Mouse (Mus musculus): ENCODE results near the gene Slc37a1. TPM values are rescaled to one million over a fixed set of nuclear protein-coding genes. Genes with fewer than 3 reads are reported as not detected.

The Slc37a1 gene
- polyA plus RNA-seq, 1 experiment from 2014 or later, result 4.6 TPM

DNA sequence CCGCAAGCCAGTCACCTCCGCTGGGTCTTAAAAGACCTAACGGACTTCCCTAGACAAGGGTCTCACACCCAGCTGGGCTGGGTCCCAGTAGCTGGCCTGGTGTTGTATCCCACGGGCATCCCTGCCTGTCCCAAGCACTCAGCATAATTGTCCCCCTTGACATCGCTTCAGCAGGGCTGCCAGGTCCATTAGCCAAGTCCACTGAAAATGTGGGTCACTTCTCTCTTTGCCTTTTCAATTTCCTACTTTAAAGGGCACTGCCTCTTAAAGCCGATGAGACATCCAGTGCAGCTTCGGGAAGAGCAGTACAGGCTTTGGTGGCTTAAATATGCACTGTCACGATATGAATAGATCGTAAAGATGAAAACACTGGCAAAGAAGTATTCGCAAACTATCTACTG, 91.8 kb downstream of the Slc37a1 start:
- WGBS (ENCODE audit: insufficient replicate concordance), result 75% methylated on average over 10 of the region's 10 CpGs
- Histone ChIP-seq H3K4me3 (ENCODE audit: low read depth, low read length) (no peak overlapping the region; the same call in 1 of the 2 replicates), H3K4me2 (no peak overlapping the region), H3K9me3 (replicated peaks; ENCODE audit: control insufficient read depth, low read length) (no peaks in the 10 kb centered on the region), H3K27ac (ENCODE audit: low read depth, low read length) (no peak overlapping the region), H3K27me3 (ENCODE audit: control insufficient read depth, insufficient read depth, low read length) (no peaks in the 10 kb centered on the region), H3K4me1 (ENCODE audit: control insufficient read depth, insufficient read depth, low read length) (no peaks in the 10 kb centered on the region), H3K36me3 (ENCODE audit: control insufficient read depth, insufficient read depth, low read length) (no peaks in the 10 kb centered on the region), H3K9ac (ENCODE audit: low read depth, low read length) (no peak overlapping the region)
- no peak for ATAC-seq (replicated peaks; ENCODE audit: insufficient number of reproducible peaks, low FRiP score, low TSS enrichment)

DNA sequence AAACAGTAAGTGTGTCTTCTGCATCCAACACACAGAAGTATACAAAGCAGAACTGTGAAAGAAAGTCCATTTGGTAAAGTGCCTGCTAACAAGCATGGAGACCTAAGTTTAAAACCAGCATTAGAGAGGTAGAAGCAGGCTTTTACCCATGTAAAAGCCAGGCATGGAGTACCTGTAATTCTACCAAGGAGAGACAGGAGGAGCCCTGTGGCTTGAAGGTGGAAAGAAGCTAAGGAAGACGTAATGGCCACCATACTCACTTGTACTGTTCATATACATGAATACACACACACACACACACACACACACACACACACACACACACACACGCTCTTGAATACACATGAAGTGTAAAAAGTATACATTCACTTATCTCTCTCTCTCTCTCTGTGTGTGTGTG, 92.5 kb downstream of the Slc37a1 start:
- no peak for ATAC-seq (replicated peaks; ENCODE audit: insufficient number of reproducible peaks, low FRiP score, low TSS enrichment)
- Histone ChIP-seq H3K4me3 (ENCODE audit: low read depth, low read length) (no peak overlapping the region), H3K27me3 (ENCODE audit: control insufficient read depth, insufficient read depth, low read length) (no peaks in the 10 kb centered on the region), H3K9ac (ENCODE audit: low read depth, low read length) (no peak overlapping the region), H3K4me1 (ENCODE audit: control insufficient read depth, insufficient read depth, low read length) (no peaks in the 10 kb centered on the region), H3K4me2 (no peak overlapping the region), H3K9me3 (replicated peaks; ENCODE audit: control insufficient read depth, low read length) (no peaks in the 10 kb centered on the region), H3K36me3 (ENCODE audit: control insufficient read depth, insufficient read depth, low read length) (no peaks in the 10 kb centered on the region), H3K27ac (ENCODE audit: low read depth, low read length) (no peak overlapping the region)
- WGBS (ENCODE audit: insufficient replicate concordance), result 65% methylated on average over 2 of the region's 2 CpGs

DNA sequence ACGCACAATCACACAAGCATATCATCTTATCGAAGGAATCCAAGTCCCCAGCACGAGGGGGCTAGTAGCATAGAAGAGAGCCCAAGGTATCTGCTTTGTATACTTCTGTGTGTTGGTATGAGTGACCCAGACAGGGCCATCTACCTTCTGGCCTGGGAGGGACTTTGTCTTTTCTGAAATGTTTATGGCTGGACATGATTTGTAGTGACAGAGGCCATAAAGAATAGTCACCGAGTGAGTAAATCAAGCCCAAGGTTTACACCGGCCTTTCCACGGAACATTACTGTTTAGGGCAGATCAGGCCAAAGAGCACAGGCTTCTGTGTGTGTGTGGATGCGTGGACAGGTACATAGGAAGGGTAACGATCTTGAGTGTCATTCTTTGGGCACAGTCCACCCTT, 93.3 kb downstream of the Slc37a1 start:
- ATAC-seq (replicated peaks; ENCODE audit: insufficient number of reproducible peaks, low FRiP score, low TSS enrichment), result no peak
- no peak overlapping the region for H3K27ac ChIP-seq (ENCODE audit: low read depth, low read length)
- WGBS (ENCODE audit: insufficient replicate concordance), result 79% methylated on average over 8 of the region's 8 CpGs
- H3K9me3 ChIP-seq (replicated peaks; ENCODE audit: control insufficient read depth, low read length), result no peaks in the 10 kb centered on the region
- H3K4me3 ChIP-seq (ENCODE audit: low read depth, low read length), result no peak overlapping the region
- H3K9ac ChIP-seq (ENCODE audit: low read depth, low read length), result no peak overlapping the region
- H3K36me3 ChIP-seq (ENCODE audit: control insufficient read depth, insufficient read depth, low read length), result no peaks in the 10 kb centered on the region
- no peak overlapping the region for H3K4me2 ChIP-seq
- H3K27me3 ChIP-seq (ENCODE audit: control insufficient read depth, insufficient read depth, low read length), result no peaks in the 10 kb centered on the region
- H3K4me1 ChIP-seq (ENCODE audit: control insufficient read depth, insufficient read depth, low read length), result peaks cover 5% of the 10 kb centered on the region

DNA sequence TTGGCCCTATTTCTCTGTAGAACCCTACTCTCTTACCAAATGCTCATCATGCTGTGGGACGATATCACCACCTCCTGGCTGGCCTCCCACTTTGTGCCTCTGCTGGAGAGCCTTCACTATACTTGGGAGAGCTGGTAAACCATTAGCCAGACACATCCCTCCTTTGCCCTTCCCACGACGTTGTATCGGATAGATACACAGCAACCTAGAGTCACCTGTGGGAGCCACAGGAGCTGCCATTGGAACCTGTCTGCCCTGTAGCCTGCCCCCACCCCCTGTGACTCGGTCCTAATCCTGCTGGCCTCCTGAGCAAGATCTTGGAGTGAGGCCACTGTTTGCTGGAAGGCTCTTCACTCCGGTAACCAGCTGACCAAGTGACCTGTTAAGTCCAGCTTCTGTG, 96.7 kb downstream of the Slc37a1 start:
- ATAC-seq (replicated peaks; ENCODE audit: insufficient number of reproducible peaks, low FRiP score, low TSS enrichment), result no peak
- H3K4me2 ChIP-seq, result no peak overlapping the region
- 78% methylated on average over 6 of the region's 6 CpGs for WGBS (ENCODE audit: insufficient replicate concordance)

DNA sequence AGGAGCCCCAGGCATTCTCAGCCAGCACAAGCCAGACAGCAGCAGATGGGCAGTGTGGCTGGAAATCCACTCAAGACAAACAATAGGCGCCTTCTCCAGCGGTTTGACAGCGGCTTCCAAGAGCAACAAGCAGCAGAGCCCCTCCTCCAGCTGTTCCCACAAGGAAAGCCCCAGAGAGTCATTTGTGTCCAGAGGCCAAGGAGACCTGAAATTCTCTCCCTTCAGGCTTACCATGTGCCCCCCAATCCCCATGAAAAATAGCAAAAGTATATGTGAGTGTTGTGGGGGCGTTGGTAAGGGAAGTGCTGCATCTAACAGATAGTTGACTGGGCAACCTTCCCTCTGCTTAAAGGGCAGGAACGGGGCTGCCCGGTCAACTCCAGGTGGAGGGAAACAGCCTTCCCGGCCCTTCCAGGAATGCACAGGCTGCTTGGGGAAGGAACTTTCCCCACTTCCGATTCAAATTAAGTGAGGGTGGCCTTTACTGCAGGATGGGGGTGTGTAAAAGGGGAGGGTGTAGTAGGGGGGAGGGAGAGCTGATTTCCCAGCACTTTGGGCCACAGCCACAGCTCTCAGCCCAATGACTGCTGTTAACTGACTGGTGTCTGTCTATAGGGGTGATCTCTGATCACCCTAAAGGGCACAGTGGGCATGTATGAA, 98.5 kb downstream of the Slc37a1 start:
- H3K27ac ChIP-seq (ENCODE audit: low read depth, low read length), result peak overlapping the region; percentile 22; the same call in 1 of the 2 replicates
- no peaks in the 10 kb centered on the region for H3K36me3 ChIP-seq (ENCODE audit: control insufficient read depth, insufficient read depth, low read length)
- 8% methylated on average over 8 of the region's 8 CpGs for WGBS (ENCODE audit: insufficient replicate concordance)
- no peak overlapping the region for H3K4me3 ChIP-seq (ENCODE audit: low read depth, low read length)
- H3K9me3 ChIP-seq (replicated peaks; ENCODE audit: control insufficient read depth, low read length), result no peaks in the 10 kb centered on the region
- H3K4me1 ChIP-seq (ENCODE audit: control insufficient read depth, insufficient read depth, low read length), result peaks cover 12% of the 10 kb centered on the region
- H3K4me2 ChIP-seq, result peak overlapping the region; percentile 29; the same call in 1 of the 2 replicates
- ATAC-seq (replicated peaks; ENCODE audit: insufficient number of reproducible peaks, low FRiP score, low TSS enrichment), result no peak
- peaks cover 12% of the 10 kb centered on the region for H3K27me3 ChIP-seq (ENCODE audit: control insufficient read depth, insufficient read depth, low read length)
- H3K9ac ChIP-seq (ENCODE audit: low read depth, low read length), result no peak overlapping the region

More for the DNA sequence above, 96.7 kb downstream of the Slc37a1 start:
- no peaks in the 10 kb centered on the region for H3K36me3 ChIP-seq (ENCODE audit: control insufficient read depth, insufficient read depth, low read length)
- no peak overlapping the region for H3K9ac ChIP-seq (ENCODE audit: low read depth, low read length)
- H3K27me3 ChIP-seq (ENCODE audit: control insufficient read depth, insufficient read depth, low read length), result peaks cover 10% of the 10 kb centered on the region
- H3K9me3 ChIP-seq (replicated peaks; ENCODE audit: control insufficient read depth, low read length), result no peaks in the 10 kb centered on the region
- no peak overlapping the region for H3K27ac ChIP-seq (ENCODE audit: low read depth, low read length)
- H3K4me3 ChIP-seq (ENCODE audit: low read depth, low read length), result no peak overlapping the region
- peaks cover 12% of the 10 kb centered on the region for H3K4me1 ChIP-seq (ENCODE audit: control insufficient read depth, insufficient read depth, low read length)

DNA sequence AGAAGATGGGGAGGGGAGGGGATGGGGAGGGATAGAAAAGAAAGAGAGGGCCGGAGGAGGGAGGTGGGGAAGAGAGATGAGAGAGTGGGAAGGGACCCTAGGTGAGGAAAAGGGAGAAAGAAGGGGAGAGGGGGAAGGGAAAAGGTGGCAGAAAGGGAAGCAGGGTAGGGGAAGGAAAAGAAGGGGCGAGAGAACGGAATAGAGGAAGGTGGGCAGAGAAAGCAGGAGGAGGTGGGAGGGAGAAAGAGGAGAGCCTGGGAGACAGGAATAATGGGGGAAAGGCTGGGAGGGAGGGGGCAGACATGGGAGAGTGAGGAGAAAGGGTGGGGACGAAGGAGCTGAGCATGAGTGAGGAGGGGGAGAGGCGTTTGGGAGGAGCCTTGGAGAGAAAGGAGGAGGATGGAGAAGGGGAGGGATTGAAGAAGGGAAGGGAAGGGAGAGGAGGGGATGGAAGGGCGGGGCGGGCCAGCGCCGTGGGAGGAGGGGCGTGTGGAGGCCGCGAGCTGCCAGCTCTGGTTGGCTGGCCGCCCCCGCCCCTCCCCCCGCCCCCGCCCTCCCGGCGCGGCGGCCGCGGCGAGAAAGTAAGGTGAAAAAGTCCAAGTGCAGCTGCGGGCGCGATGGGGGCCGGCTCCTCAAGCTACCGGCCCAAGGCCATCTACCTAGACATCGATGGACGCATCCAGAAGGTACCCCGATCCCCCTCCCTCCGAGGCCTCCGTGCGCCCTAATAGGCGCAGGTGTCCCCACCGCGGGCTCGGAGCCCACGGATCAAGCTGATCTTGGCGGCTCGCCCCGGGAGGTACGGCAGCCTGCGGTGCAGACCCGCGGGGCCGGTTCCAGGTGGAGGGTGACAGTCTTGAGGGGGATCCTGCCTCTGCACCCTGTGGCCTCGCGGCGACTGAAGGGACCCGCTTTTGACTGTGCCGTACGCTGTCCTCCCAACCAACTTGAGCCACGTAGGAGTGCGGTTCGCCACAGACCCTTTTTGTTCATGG, 99.4 kb downstream of the Slc37a1 start, which contains the start of gene Pde9a:
Gene Pde9a (plus strand): TSS at position 540 of the 995 bp plus-strand sequence.
- peaks cover 15% of the 10 kb centered on the region for H3K4me1 ChIP-seq (ENCODE audit: control insufficient read depth, insufficient read depth, low read length)
- peak within 1 kb of the TSS; percentile 99 for H3K4me2 ChIP-seq
- no peaks in the 10 kb centered on the region for H3K9me3 ChIP-seq (replicated peaks; ENCODE audit: control insufficient read depth, low read length)
- H3K9ac ChIP-seq (ENCODE audit: low read depth, low read length), result peak within 1 kb of the TSS; percentile 81
- H3K36me3 ChIP-seq (ENCODE audit: control insufficient read depth, insufficient read depth, low read length), result no peaks in the 10 kb centered on the region
- ATAC-seq (replicated peaks; ENCODE audit: insufficient number of reproducible peaks, low FRiP score, low TSS enrichment), result peak; percentile 53
- H3K27me3 ChIP-seq (ENCODE audit: control insufficient read depth, insufficient read depth, low read length), result peaks cover 12% of the 10 kb centered on the region
- peak within 1 kb of the TSS; percentile 6; the same call in 1 of the 2 replicates for H3K27ac ChIP-seq (ENCODE audit: low read depth, low read length)
- peak within 1 kb of the TSS; percentile 73 for H3K4me3 ChIP-seq (ENCODE audit: low read depth, low read length)
- 1% methylated on average over 38 of the region's 56 CpGs for WGBS (ENCODE audit: insufficient replicate concordance)

DNA sequence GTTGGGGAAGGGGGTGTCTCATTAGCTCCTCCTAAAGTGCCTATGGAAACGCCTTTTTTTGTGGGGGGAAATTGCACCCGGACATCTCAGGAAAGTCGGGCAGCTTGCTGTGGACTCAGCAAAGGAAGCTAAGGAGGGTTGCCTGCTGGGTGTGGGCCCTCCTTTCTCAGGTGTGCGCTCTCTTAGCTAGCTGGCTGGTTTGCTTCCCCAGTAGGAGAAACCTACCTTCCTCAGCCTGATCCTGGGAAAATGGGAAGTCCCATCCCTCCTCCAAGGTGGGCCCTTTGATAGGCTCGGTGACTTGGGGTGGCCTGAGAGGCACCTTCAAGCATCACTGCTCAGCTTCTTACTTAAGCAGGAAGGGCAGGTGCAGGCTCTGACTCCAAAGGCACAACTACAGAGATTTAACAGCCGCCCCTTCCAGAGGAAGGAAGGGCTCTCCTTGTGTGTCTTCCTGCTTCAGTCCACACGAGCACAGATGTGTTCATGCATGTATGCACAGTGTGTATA, 100.2 kb downstream of the Slc37a1 start:
- no peak overlapping the region for H3K27ac ChIP-seq (ENCODE audit: low read depth, low read length)
- no peaks in the 10 kb centered on the region for H3K9me3 ChIP-seq (replicated peaks; ENCODE audit: control insufficient read depth, low read length)
- peak overlapping the region; percentile 81 for H3K9ac ChIP-seq (ENCODE audit: low read depth, low read length)
- ATAC-seq (replicated peaks; ENCODE audit: insufficient number of reproducible peaks, low FRiP score, low TSS enrichment), result no peak
- H3K4me3 ChIP-seq (ENCODE audit: low read depth, low read length), result peak overlapping the region; percentile 73
- H3K4me2 ChIP-seq, result peak overlapping the region; percentile 99
- H3K27me3 ChIP-seq (ENCODE audit: control insufficient read depth, insufficient read depth, low read length), result peaks cover 12% of the 10 kb centered on the region
- no peaks in the 10 kb centered on the region for H3K36me3 ChIP-seq (ENCODE audit: control insufficient read depth, insufficient read depth, low read length)
- WGBS (ENCODE audit: insufficient replicate concordance), result 18% methylated on average over 7 of the region's 7 CpGs
- peaks cover 21% of the 10 kb centered on the region for H3K4me1 ChIP-seq (ENCODE audit: control insufficient read depth, insufficient read depth, low read length)

DNA sequence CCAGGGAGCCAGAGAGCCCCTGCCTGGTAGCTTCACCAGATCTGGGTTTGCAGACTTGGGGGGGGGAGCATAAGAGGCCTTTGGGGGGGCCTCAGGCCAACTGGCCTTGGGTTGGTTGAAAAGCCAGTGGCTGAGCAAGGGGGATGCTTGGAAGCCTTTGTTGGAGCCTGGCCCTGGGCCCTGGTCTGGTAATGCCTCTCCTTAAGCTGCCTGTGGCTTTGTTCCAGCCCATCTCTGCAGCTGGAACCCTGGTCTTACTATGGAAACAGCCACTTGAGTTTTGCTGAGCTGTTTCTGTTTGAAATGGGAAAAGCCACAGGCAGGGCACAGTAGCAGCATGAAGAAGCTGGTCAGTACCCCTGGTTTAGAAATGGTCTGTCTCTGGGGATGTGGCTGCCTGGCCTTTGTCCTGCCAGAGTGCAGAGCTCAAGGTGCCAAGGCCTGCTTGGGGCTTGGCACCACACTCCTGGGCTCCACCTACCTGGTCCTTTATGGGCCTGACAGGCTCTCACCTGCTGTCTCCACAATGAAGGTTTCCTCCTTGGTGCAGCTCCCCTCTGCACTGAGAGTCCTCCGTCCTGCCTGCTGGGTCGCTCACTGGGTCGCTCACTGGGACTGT, 102.9 kb downstream of the Slc37a1 start:
- H3K4me3 ChIP-seq (ENCODE audit: low read depth, low read length), result no peak overlapping the region
- no peak overlapping the region for H3K4me2 ChIP-seq
- H3K27ac ChIP-seq (ENCODE audit: low read depth, low read length), result no peak overlapping the region
- H3K9me3 ChIP-seq (replicated peaks; ENCODE audit: control insufficient read depth, low read length), result no peaks in the 10 kb centered on the region
- H3K9ac ChIP-seq (ENCODE audit: low read depth, low read length), result no peak overlapping the region
- peaks cover 12% of the 10 kb centered on the region for H3K27me3 ChIP-seq (ENCODE audit: control insufficient read depth, insufficient read depth, low read length)
- peaks cover 24% of the 10 kb centered on the region for H3K4me1 ChIP-seq (ENCODE audit: control insufficient read depth, insufficient read depth, low read length)
- 98% methylated on average over 3 of the region's 3 CpGs for WGBS (ENCODE audit: insufficient replicate concordance)
- no peaks in the 10 kb centered on the region for H3K36me3 ChIP-seq (ENCODE audit: control insufficient read depth, insufficient read depth, low read length)
- ATAC-seq (replicated peaks; ENCODE audit: insufficient number of reproducible peaks, low FRiP score, low TSS enrichment), result no peak

Measured in heart, embryonic 11.5 days (tissue).